Mouse (Mus musculus): ENCODE data around the gene Ppfia4. TPM values are rescaled to one million over a fixed set of nuclear protein-coding genes. Genes with fewer than 3 reads are reported as not detected.
"Not testable (repeated sequence)": the region's sequence is repeated elsewhere in the genome, so short reads cannot be mapped to it uniquely, and the experiment has no call there.

Gene Ppfia4
- polyA plus RNA-seq, 1 experiment from 2014 or later: 1.5 TPM

- Histone ChIP-seq H3K9ac (no peak overlapping the region), H3K27ac (no peak overlapping the region), H3K4me1 (no peaks in the 10 kb centered on the region), H3K27me3 (replicated peaks) (peaks cover 9% of the 10 kb centered on the region; the same call in 1 of the 2 replicates), H3K36me3 (no peaks in the 10 kb centered on the region), H3K4me3 (no peak overlapping the region), H3K9me3 (replicated peaks) (no peaks in the 10 kb centered on the region), H3K4me2 (no peak overlapping the region)
- no peak for ATAC-seq
- 65% methylated on average over 13 of the region's 13 CpGs for WGBS (ENCODE audit: insufficient replicate concordance)
Measured at GRCm38 (mm10) chr1:134275616-134276464, 56.9 kb downstream of the Ppfia4 start.

- no peaks in the 10 kb centered on the region for H3K36me3 ChIP-seq
- no peaks in the 10 kb centered on the region for H3K4me1 ChIP-seq
- peaks cover 9% of the 10 kb centered on the region; the same call in 1 of the 2 replicates for H3K27me3 ChIP-seq (replicated peaks)
- 70% methylated on average over 7 of the region's 7 CpGs for WGBS (ENCODE audit: insufficient replicate concordance)
- no peak for ATAC-seq
- H3K4me2 ChIP-seq: no peak overlapping the region
- no peak overlapping the region for H3K27ac ChIP-seq
- H3K9ac ChIP-seq: no peak overlapping the region
- H3K4me3 ChIP-seq: no peak overlapping the region
- no peaks in the 10 kb centered on the region for H3K9me3 ChIP-seq (replicated peaks)
Measured at GRCm38 (mm10) chr1:134274483-134274920, 58.2 kb downstream of the Ppfia4 start.

- no peak overlapping the region for H3K4me3 ChIP-seq
- H3K27ac ChIP-seq: no peak overlapping the region
- no peak overlapping the region for H3K9ac ChIP-seq
- 54% methylated on average over 9 of the region's 9 CpGs for WGBS (ENCODE audit: insufficient replicate concordance)
- H3K4me2 ChIP-seq: no peak overlapping the region
- H3K9me3 ChIP-seq (replicated peaks): no peaks in the 10 kb centered on the region
- H3K27me3 ChIP-seq (replicated peaks): peaks cover 9% of the 10 kb centered on the region; the same call in 1 of the 2 replicates
- no peaks in the 10 kb centered on the region for H3K36me3 ChIP-seq
- H3K4me1 ChIP-seq: no peaks in the 10 kb centered on the region
- ATAC-seq: no peak
Measured at GRCm38 (mm10) chr1:134273493-134274395, 59.0 kb downstream of the Ppfia4 start.

- H3K27me3 ChIP-seq (replicated peaks): peaks cover 9% of the 10 kb centered on the region; the same call in 1 of the 2 replicates
- no peak overlapping the region for H3K4me3 ChIP-seq
- no peaks in the 10 kb centered on the region for H3K4me1 ChIP-seq
- H3K9ac ChIP-seq: no peak overlapping the region
- H3K9me3 ChIP-seq (replicated peaks): no peaks in the 10 kb centered on the region
- WGBS (ENCODE audit: insufficient replicate concordance): 65% methylated on average over 5 of the region's 5 CpGs
- H3K4me2 ChIP-seq: no peak overlapping the region
- no peak for ATAC-seq
- H3K27ac ChIP-seq: no peak overlapping the region
- H3K36me3 ChIP-seq: no peaks in the 10 kb centered on the region
Measured at GRCm38 (mm10) chr1:134272754-134273250, 59.9 kb downstream of the Ppfia4 start.

- H3K9ac ChIP-seq: no peak overlapping the region
- H3K27me3 ChIP-seq (replicated peaks): 0 out of 2 replicates have a peak, but pooled peaks cover 3% of the 10 kb centered on the region
- H3K36me3 ChIP-seq: no peaks in the 10 kb centered on the region
- WGBS (ENCODE audit: insufficient replicate concordance): 63% methylated on average over 7 of the region's 7 CpGs
- no peaks in the 10 kb centered on the region for H3K9me3 ChIP-seq (replicated peaks)
- no peak for ATAC-seq
- H3K4me1 ChIP-seq: no peaks in the 10 kb centered on the region
- no peak overlapping the region for H3K4me3 ChIP-seq
- H3K4me2 ChIP-seq: no peak overlapping the region
- H3K27ac ChIP-seq: no peak overlapping the region
Measured at GRCm38 (mm10) chr1:134270026-134270425, 62.7 kb downstream of the Ppfia4 start.

GRCm38 (mm10) chr1:134265797-134266196, 66.9 kb downstream of the Ppfia4 start:
- no peaks in the 10 kb centered on the region for H3K36me3 ChIP-seq
- ATAC-seq: no peak
- no peaks in the 10 kb centered on the region for H3K4me1 ChIP-seq
- 60% methylated on average over 2 of the region's 2 CpGs for WGBS (ENCODE audit: insufficient replicate concordance)
- no peak overlapping the region for H3K9ac ChIP-seq
- no peak overlapping the region for H3K4me2 ChIP-seq
- 0 out of 2 replicates have a peak, but pooled peaks cover 4% of the 10 kb centered on the region for H3K27me3 ChIP-seq (replicated peaks)
- H3K4me3 ChIP-seq: no peak overlapping the region
- no peaks in the 10 kb centered on the region for H3K9me3 ChIP-seq (replicated peaks)
- no peak overlapping the region for H3K27ac ChIP-seq

GRCm38 (mm10) chr1:134264341-134264740, 68.4 kb downstream of the Ppfia4 start:
- Histone ChIP-seq H3K36me3 (no peaks in the 10 kb centered on the region), H3K9me3 (replicated peaks) (0 out of 2 replicates have a peak, but pooled peaks cover 3% of the 10 kb centered on the region), H3K4me1 (no peaks in the 10 kb centered on the region), H3K27me3 (replicated peaks) (0 out of 2 replicates have a peak, but pooled peaks cover 4% of the 10 kb centered on the region), H3K4me2 (no peak overlapping the region), H3K9ac (no peak overlapping the region), H3K27ac (no peak overlapping the region), H3K4me3 (no peak overlapping the region)
- ATAC-seq: no peak
- WGBS (ENCODE audit: insufficient replicate concordance): 72% methylated on average over 6 of the region's 6 CpGs

- H3K27ac ChIP-seq; H3K9ac ChIP-seq; H3K4me2 ChIP-seq; H3K4me3 ChIP-seq; H3K27me3 ChIP-seq (replicated peaks); H3K36me3 ChIP-seq; H3K4me1 ChIP-seq; ATAC-seq; H3K9me3 ChIP-seq (replicated peaks): not testable (repeated sequence)
- 48% methylated on average over 1 of the region's 1 CpGs for WGBS (ENCODE audit: insufficient replicate concordance)
Measured at GRCm38 (mm10) chr1:134249681-134250080, 83.0 kb downstream of the Ppfia4 start.

Other genes with a start within 250 kb of the Ppfia4 start
- 0.07 and 0.12 TPM in 2 replicates for gene Chit1, start 221.7 kb downstream of the Ppfia4 start, polyA plus RNA-seq (2016; fragmentation: Nextera tagmentation; extraction: Ambion mirVana)
- 1.4 and 1.5 TPM in 2 replicates for gene Chil1, start 150.8 kb downstream of the Ppfia4 start, polyA plus RNA-seq (2016; fragmentation: Nextera tagmentation; extraction: Ambion mirVana)
- 0.37 and 1.1 TPM in 2 replicates for gene Mybph, start 139.5 kb downstream of the Ppfia4 start, polyA plus RNA-seq (2016; fragmentation: Nextera tagmentation; extraction: Ambion mirVana)
- 0.06 and 0.16 TPM in 2 replicates for gene Adora1, start 97.5 kb downstream of the Ppfia4 start, polyA plus RNA-seq (2016; fragmentation: Nextera tagmentation; extraction: Ambion mirVana)
- 1.1 and 4.9 TPM in 2 replicates for gene Myog, start 42.9 kb downstream of the Ppfia4 start, polyA plus RNA-seq (2016; fragmentation: Nextera tagmentation; extraction: Ambion mirVana)
- 62.9 and 69.7 TPM in 2 replicates for gene Tmem183a, start 29.1 kb upstream of the Ppfia4 start, polyA plus RNA-seq (2016; fragmentation: Nextera tagmentation; extraction: Ambion mirVana)
- gene 4933406M09Rik, start 53.0 kb upstream of the Ppfia4 start, polyA plus RNA-seq (2016; fragmentation: Nextera tagmentation; extraction: Ambion mirVana): not detected in 2 replicates
- 23.0 and 24.8 TPM in 2 replicates for gene Cyb5r1, start 72.6 kb upstream of the Ppfia4 start, polyA plus RNA-seq (2016; fragmentation: Nextera tagmentation; extraction: Ambion mirVana)
- gene Adipor1, start 82.5 kb upstream of the Ppfia4 start, polyA plus RNA-seq (2016; fragmentation: Nextera tagmentation; extraction: Ambion mirVana): 113 and 114 TPM in 2 replicates
- 40.2 and 41.7 TPM in 2 replicates for gene Klhl12, start 122.6 kb upstream of the Ppfia4 start, polyA plus RNA-seq (2016; fragmentation: Nextera tagmentation; extraction: Ambion mirVana)
- gene Rabif, start 161.7 kb upstream of the Ppfia4 start, polyA plus RNA-seq (2016; fragmentation: Nextera tagmentation; extraction: Ambion mirVana): 23.5 and 24.2 TPM in 2 replicates
- gene Mgat4e, start 216.8 kb upstream of the Ppfia4 start, polyA plus RNA-seq (2016; fragmentation: Nextera tagmentation; extraction: Ambion mirVana): not detected in 2 replicates
- gene Kdm5b, start 227.2 kb upstream of the Ppfia4 start, polyA plus RNA-seq (2016; fragmentation: Nextera tagmentation; extraction: Ambion mirVana): 16.1 and 16.5 TPM in 2 replicates

Measured in liver, embryonic 12.5 days (tissue).